Mouse (Mus musculus): ENCODE data around the gene Pym1. TPM values are rescaled to one million over a fixed set of nuclear protein-coding genes. Genes with fewer than 3 reads are reported as not detected.
"Not testable (repeated sequence)": the region's sequence is repeated elsewhere in the genome, so short reads cannot be mapped to it uniquely, and the experiment has no call there.

The Pym1 gene
- total RNA-seq (2021), result 1 to 10 TPM; 7.8 to 9.7 TPM

GRCm38 (mm10) chr10:128747646-128748251 lies at the start of gene Pym1:
Pym1 (plus strand) TSS chr10:128747889.
- DNase-seq, result peak; percentile 76 to 82
- intact Hi-C loops (cut with DNase I), result loop anchor here (1.0 to 5.0 kb wide), 3 partner anchors 57 to 150 kb away; partner anchors contain the start of genes Dnajc14, Rps26 and Tmem198b

DNA sequence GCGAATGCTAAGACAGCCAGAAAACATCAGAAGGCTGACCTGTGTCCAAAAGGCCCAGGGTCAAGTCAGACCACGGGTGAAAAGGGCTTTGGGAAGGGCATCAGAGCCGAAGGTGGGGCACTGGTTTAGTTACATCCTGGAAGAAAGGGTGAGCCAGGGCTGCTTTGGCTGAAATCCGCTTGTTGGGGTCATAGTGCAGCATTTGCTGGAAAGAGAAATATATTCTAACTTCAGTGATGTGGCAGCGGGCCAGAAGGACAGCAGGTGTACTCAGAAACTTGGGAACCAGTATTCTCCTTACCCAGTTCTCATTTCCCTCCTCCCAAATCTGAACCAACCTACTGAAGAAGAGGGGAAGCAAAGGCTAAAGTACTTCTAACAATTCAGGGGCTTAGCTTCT lies 48.7 kb upstream of the Pym1 start:
- intact Hi-C loops (cut with DNase I), result no loop called here
- no peak for DNase-seq

GRCm38 (mm10) chr10:128699611-128700010 lies 48.1 kb upstream of the Pym1 start:
- DNase-seq, result no peak
- intact Hi-C loops (cut with DNase I), result no loop called here

DNA sequence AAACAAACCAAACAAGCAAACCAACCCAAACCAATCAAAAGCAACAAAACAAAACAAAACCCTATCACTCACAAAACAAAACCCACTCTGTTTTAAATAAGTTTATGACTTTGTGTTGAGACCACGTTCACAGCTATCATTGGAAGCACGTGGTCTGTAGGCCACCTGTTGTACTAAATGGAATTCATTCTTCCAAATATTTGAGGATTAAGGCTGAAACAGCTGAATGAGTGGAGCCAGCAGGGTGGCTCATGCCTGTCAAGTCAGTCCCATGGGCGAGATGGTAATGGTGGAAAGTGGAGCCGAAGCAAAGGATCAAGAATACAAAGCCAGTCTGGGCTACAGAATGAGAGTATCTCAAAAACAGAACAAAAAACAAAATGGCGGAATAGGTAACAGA lies 47.0 kb upstream of the Pym1 start:
- intact Hi-C loops (cut with DNase I), result no loop called here

DNA sequence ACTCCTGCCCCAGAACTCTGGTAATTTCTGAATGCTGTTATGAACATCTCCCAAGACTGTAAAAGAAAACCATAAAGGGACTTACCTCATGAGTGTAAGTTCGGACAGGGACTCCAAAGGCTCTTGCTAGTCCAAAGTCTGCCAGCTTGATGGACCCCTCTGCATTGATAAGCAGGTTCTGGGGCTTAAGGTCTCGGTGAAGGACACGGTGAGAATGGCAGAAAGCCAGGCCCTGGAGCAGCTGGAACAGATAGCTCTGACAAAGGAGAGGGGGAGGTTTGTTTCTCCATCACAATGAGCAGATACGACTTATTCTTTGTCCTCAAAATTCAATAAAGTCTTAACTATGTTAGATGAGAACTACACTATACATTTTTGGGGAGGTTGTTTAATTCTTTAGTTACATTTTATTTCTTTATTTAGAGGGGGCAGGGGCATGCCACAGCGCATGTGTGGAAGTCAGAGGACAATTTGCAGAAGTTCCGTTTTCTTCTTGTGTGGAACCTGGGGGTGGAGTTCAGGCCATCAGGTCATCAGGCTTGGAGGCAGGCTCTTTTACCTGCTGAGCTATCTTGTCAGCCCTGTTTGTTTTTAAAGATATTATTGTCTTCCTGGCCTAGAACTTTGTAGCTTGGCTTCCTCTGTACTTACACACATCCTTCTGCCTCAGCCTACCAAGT lies 45.2 kb upstream of the Pym1 start:
- no peak for DNase-seq
- intact Hi-C loops (cut with DNase I), result no loop called here

More for the DNA sequence above, 47.0 kb upstream of the Pym1 start:
- no peak for DNase-seq

DNA sequence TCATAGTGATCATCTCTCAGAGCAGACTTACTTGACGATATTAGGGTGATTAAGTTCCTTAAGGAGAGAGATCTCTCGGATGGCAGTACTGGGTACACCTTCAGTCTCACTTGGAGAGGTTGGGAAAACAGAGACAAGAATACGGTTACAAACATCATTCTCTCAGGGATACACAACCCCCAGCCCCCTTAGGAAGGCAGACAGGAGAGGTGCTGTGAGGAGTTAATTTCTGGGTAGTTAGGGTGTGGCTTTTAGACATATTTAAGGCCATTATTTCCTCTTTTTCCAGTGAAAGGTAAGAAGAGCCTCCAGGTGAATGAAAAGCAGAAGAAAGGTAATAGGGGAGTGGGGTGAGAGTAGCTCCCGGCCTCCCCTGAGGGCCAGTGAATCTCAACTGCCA lies 43.8 kb upstream of the Pym1 start, which contains the start of gene Pmel:
Gene Pmel, plus strand, starts transcription at position 301 of the 400 bp plus-strand sequence.
- intact Hi-C loops (cut with DNase I), result no loop called here
- no peak for DNase-seq

GRCm38 (mm10) chr10:128704491-128705316 lies 43.0 kb upstream of the Pym1 start, which contains the start of gene Cdk2:
Cdk2 (minus strand) TSS chr10:128705031.
- DNase-seq, result peak; percentile 91 to 92
- intact Hi-C loops (cut with DNase I), result no loop called here

GRCm38 (mm10) chr10:128705317-128705693 lies 42.4 kb upstream of the Pym1 start:
- DNase-seq, result peak in 1 of 2 experiments; percentile 29
- intact Hi-C loops (cut with DNase I), result no loop called here

DNA sequence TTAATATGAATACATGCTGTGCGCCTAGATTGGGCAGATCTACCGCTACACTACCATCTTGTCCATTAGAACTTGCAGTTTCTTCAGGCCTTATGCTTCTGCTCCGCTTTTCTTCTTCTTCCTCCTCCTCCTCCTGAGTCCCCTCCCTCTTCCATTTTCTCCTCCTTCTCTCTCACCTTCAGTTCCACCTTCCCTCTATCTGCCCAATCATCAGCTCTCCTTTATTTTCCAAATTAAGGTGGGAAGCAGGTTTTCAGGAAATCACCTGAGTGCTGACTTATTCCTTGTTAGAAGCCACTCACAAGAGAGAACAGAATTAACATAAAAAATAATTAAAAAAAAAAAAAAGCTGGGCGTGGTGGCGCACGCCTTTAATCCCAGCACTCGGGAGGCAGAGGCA lies 36.4 kb upstream of the Pym1 start:
- DNase-seq, result not testable (repeated sequence)

DNA sequence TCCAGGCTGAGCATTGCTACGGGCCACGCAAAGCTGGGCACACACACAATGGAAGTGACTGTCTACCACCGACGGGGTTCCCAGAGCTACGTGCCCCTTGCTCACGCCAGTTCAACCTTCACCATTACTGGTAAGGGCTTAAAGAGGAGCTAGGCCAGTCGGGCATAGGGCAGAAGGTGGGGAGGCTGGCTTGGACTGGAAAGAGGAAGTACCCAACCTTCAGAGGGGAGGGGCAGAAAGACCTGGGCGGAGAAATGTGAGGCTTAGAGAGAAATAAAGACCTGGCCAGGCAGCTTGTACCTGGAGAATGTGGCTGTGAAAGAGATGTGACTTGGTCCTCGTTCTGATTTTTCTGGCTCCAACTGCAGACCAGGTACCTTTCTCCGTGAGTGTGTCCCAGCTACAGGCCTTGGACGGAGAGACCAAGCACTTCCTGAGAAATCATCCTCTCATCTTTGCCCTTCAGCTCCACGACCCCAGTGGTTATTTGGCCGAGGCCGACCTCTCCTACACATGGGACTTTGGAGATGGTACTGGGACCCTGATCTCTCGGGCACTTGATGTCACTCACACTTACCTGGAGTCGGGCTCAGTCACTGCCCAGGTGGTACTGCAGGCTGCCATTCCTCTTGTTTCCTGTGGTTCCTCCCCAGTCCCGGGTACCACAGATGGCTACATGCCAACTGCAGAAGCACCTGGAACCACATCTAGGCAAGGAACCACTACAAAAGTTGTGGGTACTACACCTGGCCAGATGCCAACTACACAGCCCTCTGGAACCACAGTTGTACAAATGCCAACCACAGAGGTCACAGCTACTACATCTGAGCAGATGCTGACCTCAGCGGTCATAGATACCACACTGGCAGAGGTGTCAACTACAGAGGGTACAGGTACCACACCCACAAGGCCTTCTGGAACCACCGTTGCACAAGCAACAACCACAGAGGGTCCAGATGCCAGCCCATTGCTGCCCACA lies 31.8 kb upstream of the Pym1 start:
- no peak for DNase-seq

More for the DNA sequence above, 36.4 kb upstream of the Pym1 start:
- intact Hi-C loops (cut with DNase I), result not testable (repeated sequence)

DNA sequence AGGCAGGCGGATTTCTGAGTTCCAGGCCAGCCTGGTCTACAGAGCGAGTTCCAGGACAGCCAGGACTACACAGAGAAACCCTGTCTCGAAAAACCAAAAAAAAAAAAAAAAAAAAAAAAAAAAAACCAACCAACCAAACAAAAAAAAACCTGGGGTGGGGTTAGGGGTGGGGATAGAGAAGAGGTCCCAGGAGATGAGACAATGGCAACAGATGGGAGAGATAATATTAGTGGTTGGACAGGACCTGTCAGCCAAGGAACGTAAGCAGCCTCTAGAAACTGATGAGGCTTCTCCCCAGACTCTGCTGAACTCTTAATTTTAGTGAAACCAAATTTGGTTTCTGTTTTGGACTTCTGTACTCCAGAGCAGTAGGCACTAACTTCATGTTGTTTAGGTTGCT lies 22.2 kb upstream of the Pym1 start:
- intact Hi-C loops (cut with DNase I); DNase-seq: not testable (repeated sequence)

More for the DNA sequence above, 31.8 kb upstream of the Pym1 start:
- intact Hi-C loops (cut with DNase I), result no loop called here

- intact Hi-C loops (cut with DNase I), result no loop called here
- DNase-seq, result no peak
These were observed 19.6 kb upstream of the Pym1 start for GRCm38 (mm10) chr10:128728059-128728458.

GRCm38 (mm10) chr10:128731002-128731433 lies 16.7 kb upstream of the Pym1 start:
- peak; percentile 70 to 84 for DNase-seq
- intact Hi-C loops (cut with DNase I), result loop anchor here (1.0 to 5.0 kb wide), 2 partner anchors 164 to 246 kb away; no protein-coding TSS in a partner anchor

DNA sequence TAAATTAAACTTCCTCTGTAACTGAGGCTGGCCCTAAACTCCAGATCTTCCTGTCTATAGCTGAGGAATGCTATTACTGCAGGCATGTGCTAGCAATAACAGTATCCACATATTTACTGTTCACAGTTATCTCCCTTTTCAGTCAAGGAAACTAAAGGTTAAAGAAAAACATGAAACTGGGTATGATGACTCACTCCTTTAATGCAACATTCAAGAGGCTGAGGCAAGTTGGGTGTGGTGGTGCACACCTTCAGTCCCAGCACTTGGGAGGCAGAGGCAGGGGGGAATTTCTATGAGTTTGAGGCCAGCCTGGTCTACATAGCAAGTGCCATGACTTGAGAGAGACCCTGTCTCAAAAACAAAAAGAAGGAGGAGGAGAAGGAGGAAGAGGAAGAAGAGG lies 15.7 kb upstream of the Pym1 start:
- intact Hi-C loops (cut with DNase I), result loop anchor here (1.0 to 5.0 kb wide), 2 partner anchors 163 to 245 kb away; no protein-coding TSS in a partner anchor
- no peak for DNase-seq

DNA sequence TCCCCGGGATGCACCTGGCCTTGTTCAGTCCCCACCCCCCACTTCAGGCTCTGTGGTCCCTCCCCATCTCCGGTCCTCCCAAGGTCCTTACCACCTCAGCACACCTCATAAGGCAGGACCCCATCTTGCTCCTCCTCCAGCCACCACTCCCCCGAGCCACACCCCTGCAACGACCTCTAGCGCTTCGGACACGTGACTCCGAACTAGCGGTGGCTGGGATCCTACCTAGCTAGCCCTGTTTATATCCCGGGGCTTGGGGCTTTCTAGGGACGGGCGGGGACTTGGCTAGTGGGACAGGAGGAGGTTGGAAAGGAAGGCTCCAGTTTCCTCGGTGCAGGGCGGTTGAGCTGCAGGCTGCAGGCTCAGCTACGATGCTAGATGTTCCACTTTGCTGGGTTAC lies 10.3 kb upstream of the Pym1 start:
- DNase-seq, result no peak
- intact Hi-C loops (cut with DNase I), result no loop called here

- no peak for DNase-seq
- intact Hi-C loops (cut with DNase I), result no loop called here
These were observed 7.4 kb upstream of the Pym1 start for GRCm38 (mm10) chr10:128740296-128740695.

DNA sequence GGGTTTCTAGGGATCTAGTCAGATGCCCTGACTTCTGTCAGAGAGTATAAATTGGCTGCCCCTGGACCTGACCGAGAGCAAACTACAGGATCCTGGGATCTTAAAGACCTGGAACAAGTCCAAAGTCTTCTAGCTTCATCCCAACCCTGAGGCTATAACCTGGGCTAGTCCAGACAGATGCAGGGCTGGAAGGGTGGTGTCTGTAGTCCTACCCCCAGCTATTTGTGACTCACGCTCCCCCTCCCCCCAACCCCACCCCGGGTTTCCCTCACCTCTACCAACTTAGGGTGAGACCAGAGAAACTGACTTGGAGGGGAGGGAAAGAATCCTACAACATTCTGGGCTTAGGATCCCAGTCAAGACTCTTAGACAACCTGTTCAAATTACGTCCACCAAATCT lies 5.1 kb upstream of the Pym1 start:
- intact Hi-C loops (cut with DNase I), result no loop called here

GRCm38 (mm10) chr10:128743235-128743634 lies 4.5 kb upstream of the Pym1 start:
- intact Hi-C loops (cut with DNase I), result no loop called here
- DNase-seq, result peak; percentile 3 to 25

More for the DNA sequence above, 5.1 kb upstream of the Pym1 start:
- no peak for DNase-seq

- intact Hi-C loops (cut with DNase I), result no loop called here
- peak; percentile 67 to 86 for DNase-seq
These were observed 3.9 kb upstream of the Pym1 start for GRCm38 (mm10) chr10:128743791-128744191.

DNA sequence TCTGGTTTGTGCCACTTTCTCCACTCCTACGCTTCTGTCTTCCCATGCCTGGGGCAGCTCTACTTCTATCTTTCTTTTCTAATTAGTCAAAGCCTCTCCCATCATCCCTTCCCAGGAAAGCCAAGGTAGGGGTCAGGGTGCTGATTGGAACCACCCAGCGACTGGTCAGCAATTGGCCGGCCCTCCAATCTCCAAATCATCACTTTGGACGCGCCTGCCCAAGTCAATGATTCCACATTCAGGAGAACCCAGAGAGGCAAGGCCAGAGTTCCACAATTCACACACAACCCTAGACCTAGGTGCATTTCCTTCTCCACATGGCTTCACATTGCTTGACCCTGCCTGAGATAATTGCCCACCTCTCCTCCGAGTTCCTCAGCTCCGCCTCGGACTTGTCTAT lies 3.5 kb upstream of the Pym1 start:
- no peak for DNase-seq
- intact Hi-C loops (cut with DNase I), result no loop called here
